Mouse (Mus musculus) hindbrain, embryonic 12.5 days (tissue): ENCODE results near the gene Vash1. TPM values are rescaled to one million over a fixed set of nuclear protein-coding genes. Genes with fewer than 3 reads are reported as not detected.

ENCODE experiments used
- ATAC-seq: fragments of 200-750 bp; cut with Nextera tagmentation; 2 replicates; pipeline ENCODE4 v1.8.0; 2017; ENCODE audit warnings: moderate TSS enrichment; ENCODE audit not compliant: low FRiP score
- H3K27ac ChIP-seq: fragments of 300-500 bp; sonication (generic); 2 replicates; pipeline ENCODE4 v1.5.1; 2016; ENCODE audit warnings: mild to moderate bottlenecking
- H3K27me3 ChIP-seq: fragments of 300-500 bp; sonication (generic); 2 replicates; pipeline ENCODE4 v1.6.1; 2016; ENCODE audit warnings: mild to moderate bottlenecking
- H3K36me3 ChIP-seq: fragments of 300-500 bp; sonication (generic); 2 replicates; pipeline ENCODE4 v1.6.1; 2016; ENCODE audit warnings: mild to moderate bottlenecking
- H3K4me1 ChIP-seq: fragments of 300-500 bp; sonication (generic); 2 replicates; pipeline ENCODE4 v1.6.1; 2016
- H3K4me2 ChIP-seq: fragments of 300-500 bp; sonication (generic); replicated peaks from 2 replicates; pipeline ENCODE4 v1.6.1; 2016; ENCODE audit warnings: mild to moderate bottlenecking
- H3K4me3 ChIP-seq: fragments of 300-500 bp; sonication (generic); 2 replicates; pipeline ENCODE4 v1.5.1; 2016; ENCODE audit warnings: mild to moderate bottlenecking
- H3K9ac ChIP-seq: fragments of 300-500 bp; sonication (generic); 2 replicates; pipeline ENCODE4 v1.6.1; 2016; ENCODE audit warnings: mild to moderate bottlenecking, moderate library complexity
- H3K9me3 ChIP-seq: fragments of 300-500 bp; sonication (generic); replicated peaks from 2 replicates; pipeline ENCODE4 v1.6.1; 2016; ENCODE audit warnings: mild to moderate bottlenecking
- WGBS: fragments of 180-500 bp; shearing (Covaris S2); methylation state at CpG from one replicate; pipeline ENCODE4 v1.1.7; 2016; 5-methylcytosine and 5-hydroxymethylcytosine counted together
- polyA plus RNA-seq: library from polyadenylated mRNA; unstranded; fragments of >200 nt; fragmentation: Nextera tagmentation; extraction: Ambion mirVana; gene quantifications from 2 replicates; pipeline ENCODE4 v1.2.1, GENCODE M21; 2016

Vash1 gene
- polyA plus RNA-seq, 1 experiment from 2014 or later: 34.4 TPM

DNA sequence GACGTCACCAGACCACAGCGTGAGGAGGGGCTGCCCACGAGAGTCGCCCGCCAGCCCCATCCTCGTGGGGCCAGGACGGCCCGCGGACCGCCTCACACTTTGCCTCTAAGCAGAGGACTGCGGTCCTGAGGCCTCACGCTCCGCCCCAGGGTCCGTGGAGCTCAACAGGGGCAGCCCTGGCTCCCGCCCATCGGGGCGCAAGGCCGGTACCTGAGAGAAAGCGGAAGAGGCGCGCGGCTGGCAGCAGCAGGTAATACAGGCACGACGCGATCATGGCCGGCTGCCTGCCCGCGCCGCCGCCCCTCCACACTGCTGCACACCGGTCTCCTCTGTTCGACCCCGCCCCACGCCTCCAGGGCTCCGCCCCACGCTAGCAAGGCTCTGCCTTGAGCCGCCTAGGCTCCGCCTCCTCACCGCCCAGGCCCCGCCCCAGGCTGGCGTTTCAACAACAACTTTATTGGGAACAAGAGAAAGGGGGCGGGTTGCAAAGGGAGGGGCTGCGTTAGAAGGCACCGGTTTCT is 47.7 kb downstream of the Vash1 start, which contains the start of gene Angel1:
Gene Angel1 (minus strand): TSS at position 341 of the 521 bp plus-strand sequence.
- Histone ChIP-seq H3K9me3 (no peaks in the 10 kb centered on the region), H3K4me3 (peak within 1 kb of the TSS; percentile 57), H3K4me1 (peaks cover 22% of the 10 kb centered on the region), H3K27ac (peak within 1 kb of the TSS; percentile 25; the same call in 1 of the 2 replicates), H3K36me3 (no peaks in the 10 kb centered on the region), H3K4me2 (peak within 1 kb of the TSS; percentile 66), H3K9ac (peak within 1 kb of the TSS; percentile 67), H3K27me3 (no peaks in the 10 kb centered on the region)
- peak; percentile 98 for ATAC-seq
- WGBS: under 1% methylated on average over 36 of the region's 44 CpGs

DNA sequence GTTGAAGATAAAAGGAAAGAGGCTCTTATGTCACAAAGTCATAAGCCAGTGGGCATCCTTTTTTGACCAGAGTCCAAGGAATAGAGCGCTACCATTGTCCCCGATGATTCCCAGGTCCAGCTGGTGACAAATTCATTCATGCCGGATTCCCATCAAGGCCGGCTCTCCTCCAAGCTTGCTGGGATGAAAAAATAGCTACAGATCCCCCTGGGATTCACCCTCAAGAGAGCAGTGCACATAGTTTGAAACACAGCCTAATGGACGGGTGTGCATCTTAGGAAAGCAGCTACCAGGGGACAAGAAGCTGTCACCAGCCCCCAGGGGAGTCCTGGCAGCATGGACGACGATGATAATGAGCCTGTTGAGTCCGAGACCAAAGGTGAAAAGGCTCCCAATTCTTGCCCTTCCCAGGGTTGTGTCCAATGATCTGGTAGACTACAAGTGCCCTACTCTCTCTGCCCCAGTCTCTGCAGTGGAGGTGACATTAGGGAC is 55.9 kb downstream of the Vash1 start, which contains the start of gene Lrrc74a:
Gene Lrrc74a (plus strand): TSS at position 51 of the 492 bp plus-strand sequence.
- Histone ChIP-seq H3K27ac (no peak within 1 kb of the TSS), H3K9me3 (no peaks in the 10 kb centered on the region), H3K9ac (no peak within 1 kb of the TSS), H3K27me3 (no peaks in the 10 kb centered on the region), H3K36me3 (no peaks in the 10 kb centered on the region), H3K4me2 (no peak within 1 kb of the TSS), H3K4me1 (no peaks in the 10 kb centered on the region), H3K4me3 (no peak within 1 kb of the TSS)
- no peak for ATAC-seq
- WGBS: 83% methylated on average over 8 of the region's 8 CpGs

Other genes starting within 250 kb of the Vash1 start
- 15.8 and 17.0 TPM in 2 replicates for gene Angel1, start 47.8 kb downstream of the Vash1 start, polyA plus RNA-seq
- not detected in 2 replicates for gene Lrrc74a, start 55.7 kb downstream of the Vash1 start, polyA plus RNA-seq
- gene Irf2bpl, start 206.1 kb downstream of the Vash1 start, polyA plus RNA-seq: 75.9 and 86.3 TPM in 2 replicates